Mouse (Mus musculus) kidney, postnatal 0 days (tissue): ENCODE results near the gene Ap3s2. TPM values are rescaled to one million over a fixed set of nuclear protein-coding genes. Genes with fewer than 3 reads are reported as not detected.

ENCODE experiments used
- ATAC-seq: fragments of 200-750 bp; cut with Nextera tagmentation; replicated peaks from 2 replicates; pipeline ENCODE4 v1.8.0; 2017; ENCODE audit warnings: low read depth, moderate number of reproducible peaks, moderate TSS enrichment, moderate library complexity; ENCODE audit not compliant: low FRiP score
- DNase-seq: peaks from one replicate; pipeline ENCODE4 v3.0.0-alpha.2; 2016; ENCODE audit warnings: low spot score
- H3K27ac ChIP-seq: fragments of 300-500 bp; sonication (generic); 2 replicates; pipeline ENCODE4 v1.5.1; 2014; ENCODE audit warnings: mild to moderate bottlenecking
- H3K27me3 ChIP-seq: fragments of 300-500 bp; sonication (generic); 2 replicates; pipeline ENCODE4 v1.6.1; 2014; ENCODE audit warnings: low read length, mixed read lengths; ENCODE audit not compliant: insufficient read depth
- H3K36me3 ChIP-seq: fragments of 300-500 bp; sonication (generic); 2 replicates; pipeline ENCODE4 v1.6.1; 2014; ENCODE audit warnings: low read length, mixed read lengths; ENCODE audit not compliant: insufficient read depth
- H3K4me1 ChIP-seq: fragments of 300-500 bp; sonication (generic); replicated peaks from 2 replicates; pipeline ENCODE4 v1.6.1; 2014; ENCODE audit warnings: antibody characterized with exemption, low read length, mixed read lengths; ENCODE audit not compliant: insufficient read depth
- H3K4me2 ChIP-seq: fragments of 300-500 bp; sonication (generic); 2 replicates; pipeline ENCODE4 v1.6.1; 2014; ENCODE audit warnings: mild to moderate bottlenecking, low read length, moderate library complexity, mixed read lengths
- H3K4me3 ChIP-seq: fragments of 300-500 bp; sonication (generic); replicated peaks from 2 replicates; pipeline ENCODE4 v1.5.1; 2014; ENCODE audit warnings: low read depth, low read length
- H3K9ac ChIP-seq: fragments of 300-500 bp; sonication (generic); 2 replicates; pipeline ENCODE4 v1.6.1; 2014; ENCODE audit warnings: low read depth, low read length
- H3K9me3 ChIP-seq: fragments of 300-500 bp; sonication (generic); replicated peaks from 2 replicates; pipeline ENCODE4 v1.6.1; 2016; ENCODE audit warnings: low read length, inconsistent platforms, mixed read lengths
- CTCF ChIP-seq: IDR thresholded peaks from 2 replicates; pipeline ENCODE4 v1.5.1; 2016; ENCODE audit warnings: antibody characterized with exemption, low read depth, mild to moderate bottlenecking, moderate library complexity
- WGBS: fragments of 180-500 bp; shearing (Covaris S2); extraction: QIAGEN DNeasy Blood & Tissue Kit; methylation state at CpG from one replicate; pipeline ENCODE4 v1.1.7; 2014; 5-methylcytosine and 5-hydroxymethylcytosine counted together
- microRNA-seq: library from miRNA; unstranded; fragments of <30 nt; microRNA quantifications from one replicate; pipeline ENCODE4, GENCODE M21; 2016
- polyA plus RNA-seq: library from polyadenylated mRNA; unstranded; fragments of >200 nt; fragmentation: Nextera tagmentation; extraction: Ambion mirVana; gene quantifications from 2 replicates; pipeline ENCODE4 v1.2.1, GENCODE M21; 2015

Gene Ap3s2
- polyA plus RNA-seq, 1 experiment from 2014 or later, result 37.7 TPM

GRCm38 (mm10) chr7:79835196-79835595 lies 85.3 kb downstream of the Ap3s2 start:
- H3K4me3 ChIP-seq, result no peak overlapping the region
- TF ChIP-seq CTCF, result no peak
- H3K27ac ChIP-seq, result no peak overlapping the region
- peaks cover 10% of the 10 kb centered on the region; the same call in 1 of the 2 replicates for H3K36me3 ChIP-seq
- no peaks in the 10 kb centered on the region for H3K4me1 ChIP-seq
- DNase-seq, result no peak
- 90% methylated on average over 6 of the region's 6 CpGs for WGBS
- no peaks in the 10 kb centered on the region for H3K9me3 ChIP-seq
- H3K4me2 ChIP-seq, result no peak overlapping the region
- no peaks in the 10 kb centered on the region for H3K27me3 ChIP-seq
- H3K9ac ChIP-seq, result no peak overlapping the region
- ATAC-seq, result no peak; the same call in 1 of the 2 replicates

- Histone ChIP-seq H3K27ac (no peak overlapping the region), H3K9ac (no peak overlapping the region), H3K4me1 (no peaks in the 10 kb centered on the region), H3K27me3 (no peaks in the 10 kb centered on the region), H3K36me3 (peaks cover 10% of the 10 kb centered on the region; the same call in 1 of the 2 replicates), H3K4me2 (no peak overlapping the region), H3K4me3 (no peak overlapping the region), H3K9me3 (no peaks in the 10 kb centered on the region)
- ATAC-seq, result no peak
- no peak for TF ChIP-seq CTCF
- no peak for DNase-seq
These were observed 87.5 kb downstream of the Ap3s2 start for GRCm38 (mm10) chr7:79832980-79833379.

- H3K36me3 ChIP-seq, result 0 out of 2 replicates have a peak, but pooled peaks cover 14% of the 10 kb centered on the region
- H3K4me3 ChIP-seq, result no peak overlapping the region
- peak overlapping the region; percentile 57 for H3K27ac ChIP-seq
- H3K9me3 ChIP-seq, result no peaks in the 10 kb centered on the region
- ATAC-seq, result no peak
- 28% methylated on average over 6 of the region's 6 CpGs for WGBS
- no peak overlapping the region for H3K4me2 ChIP-seq
- H3K4me1 ChIP-seq, result no peaks in the 10 kb centered on the region
- H3K9ac ChIP-seq, result peak overlapping the region; percentile 23; the same call in 1 of the 2 replicates
- DNase-seq, result peak; percentile 74
- no peaks in the 10 kb centered on the region for H3K27me3 ChIP-seq
- TF ChIP-seq CTCF, result no peak
These were observed 88.9 kb downstream of the Ap3s2 start for GRCm38 (mm10) chr7:79831585-79831984.

GRCm38 (mm10) chr7:79831145-79831544 lies 89.3 kb downstream of the Ap3s2 start:
- H3K27ac ChIP-seq, result peak overlapping the region; percentile 57
- DNase-seq, result peak; percentile 45
- H3K9me3 ChIP-seq, result no peaks in the 10 kb centered on the region

GRCm38 (mm10) chr7:79828341-79828740 lies 92.1 kb downstream of the Ap3s2 start:
- TF ChIP-seq CTCF, result no peak
- ATAC-seq, result no peak
- Histone ChIP-seq H3K4me2 (no peak overlapping the region), H3K4me3 (no peak overlapping the region), H3K27ac (no peak overlapping the region), H3K9me3 (no peaks in the 10 kb centered on the region), H3K27me3 (no peaks in the 10 kb centered on the region), H3K4me1 (no peaks in the 10 kb centered on the region), H3K9ac (no peak overlapping the region), H3K36me3 (peaks cover 20% of the 10 kb centered on the region; the same call in 1 of the 2 replicates)
- no peak for DNase-seq
- 90% methylated on average over 3 of the region's 3 CpGs for WGBS

More at GRCm38 (mm10) chr7:79831145-79831544, 89.3 kb downstream of the Ap3s2 start:
- H3K36me3 ChIP-seq, result peaks cover 12% of the 10 kb centered on the region; the same call in 1 of the 2 replicates
- no peak for ATAC-seq
- H3K4me2 ChIP-seq, result no peak overlapping the region
- no peaks in the 10 kb centered on the region for H3K4me1 ChIP-seq
- H3K4me3 ChIP-seq, result no peak overlapping the region
- no peak overlapping the region for H3K9ac ChIP-seq
- 35% methylated on average over 6 of the region's 6 CpGs for WGBS
- TF ChIP-seq CTCF, result no peak
- H3K27me3 ChIP-seq, result no peaks in the 10 kb centered on the region

Small RNA genes within 50 kb of the gene (microRNA-seq; reads per million reads assigned to microRNA genes)
- not detected for gene Gm24541

Other genes starting within 250 kb of the Ap3s2 start
- 3.1 and 3.7 TPM in 2 replicates for gene Kif7, start 204.9 kb downstream of the Ap3s2 start, polyA plus RNA-seq
- 0.19 and 0.61 TPM in 2 replicates for gene Plin1, start 187.7 kb downstream of the Ap3s2 start, polyA plus RNA-seq
- 21.2 and 22.0 TPM in 2 replicates for gene Pex11a, start 177.5 kb downstream of the Ap3s2 start, polyA plus RNA-seq
- gene Wdr93, start 177.5 kb downstream of the Ap3s2 start, polyA plus RNA-seq, result 0.26 and 0.41 TPM in 2 replicates
- 0.09 TPM in 1 of 2 replicates, not detected in the other for gene Mesp1, start 126.9 kb downstream of the Ap3s2 start, polyA plus RNA-seq
- 0.45 and 0.48 TPM in 2 replicates for gene Mesp2, start 109.9 kb downstream of the Ap3s2 start, polyA plus RNA-seq
- gene Anpep, start 59.6 kb downstream of the Ap3s2 start, polyA plus RNA-seq, result 265 and 334 TPM in 2 replicates
- gene Arpin, start 14.7 kb upstream of the Ap3s2 start, polyA plus RNA-seq, result 30.6 and 34.4 TPM in 2 replicates
- 14.8 and 15.3 TPM in 2 replicates for gene Zfp710, start 104.2 kb upstream of the Ap3s2 start, polyA plus RNA-seq
- 630 and 689 TPM in 2 replicates for gene Idh2, start 194.7 kb upstream of the Ap3s2 start, polyA plus RNA-seq